Mouse (Mus musculus) adrenal gland, postnatal 25 days (tissue): Measurements from ENCODE around the gene Mecom. TPM values are rescaled to one million over a fixed set of nuclear protein-coding genes. Genes with fewer than 3 reads are reported as not detected.

Experiments used
- DNase-seq: peaks from one replicate; pipeline ENCODE4 v3.0.0; 2021; ENCODE audit warnings: mixed read lengths
- total RNA-seq: library from RNA; stranded (reverse); gene quantifications from 2 replicates; pipeline ENCODE4 v1.2.3, GENCODE M21; 2021

Mecom gene
- total RNA-seq, 1 experiment from 2014 or later = 4.1 TPM

DNA sequence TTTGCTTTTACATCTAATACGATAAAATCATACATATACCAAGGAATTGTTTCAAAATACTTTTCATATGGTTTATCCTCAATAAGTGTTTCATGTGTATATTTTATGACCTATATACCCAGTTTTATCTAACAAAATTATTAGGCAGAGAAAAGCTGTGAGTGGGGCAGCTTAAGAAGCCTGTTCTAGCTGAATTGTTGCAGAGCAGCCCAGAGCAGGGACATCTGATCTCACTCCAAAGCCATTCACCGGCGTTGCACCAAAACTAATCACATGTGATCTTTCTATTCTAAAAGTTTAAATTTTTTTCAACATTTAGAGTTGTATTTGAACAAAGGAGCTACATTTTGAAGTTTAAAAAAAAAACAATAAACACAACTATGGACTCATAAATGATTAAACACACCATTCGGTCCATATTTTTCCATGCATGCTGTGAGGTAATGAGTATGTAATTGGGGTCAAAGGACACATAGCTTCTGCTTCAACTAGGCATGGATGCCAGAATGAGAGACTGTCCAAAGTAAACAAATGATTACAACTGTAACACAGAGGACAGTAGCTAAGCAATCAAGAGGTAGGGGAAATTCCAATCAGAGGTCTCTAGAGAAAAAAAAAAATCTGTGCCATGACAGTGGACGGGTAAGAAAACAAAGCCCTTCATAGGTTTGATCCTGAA is 64.7 kb downstream of the Mecom start:
- DNase-seq = no peak

DNA sequence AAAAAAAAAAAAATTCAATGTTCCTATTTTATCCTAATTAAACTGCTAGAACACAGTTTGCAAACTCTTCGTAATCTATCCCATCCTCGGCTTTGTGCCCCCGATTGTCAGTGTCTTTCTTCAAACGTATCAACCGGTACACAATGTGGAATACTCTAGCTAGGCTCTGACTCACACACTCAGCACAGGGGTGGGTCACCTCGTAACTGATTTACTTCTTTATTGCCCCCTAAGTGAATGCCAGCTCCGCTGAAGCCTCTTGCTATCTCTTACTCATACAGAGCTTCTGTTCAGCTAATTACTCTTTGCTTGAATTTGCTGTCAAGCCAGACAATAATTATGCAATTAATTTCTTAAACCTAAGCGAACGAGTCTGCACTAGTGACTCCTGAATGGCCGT is 66.1 kb downstream of the Mecom start:
- no peak for DNase-seq

DNA sequence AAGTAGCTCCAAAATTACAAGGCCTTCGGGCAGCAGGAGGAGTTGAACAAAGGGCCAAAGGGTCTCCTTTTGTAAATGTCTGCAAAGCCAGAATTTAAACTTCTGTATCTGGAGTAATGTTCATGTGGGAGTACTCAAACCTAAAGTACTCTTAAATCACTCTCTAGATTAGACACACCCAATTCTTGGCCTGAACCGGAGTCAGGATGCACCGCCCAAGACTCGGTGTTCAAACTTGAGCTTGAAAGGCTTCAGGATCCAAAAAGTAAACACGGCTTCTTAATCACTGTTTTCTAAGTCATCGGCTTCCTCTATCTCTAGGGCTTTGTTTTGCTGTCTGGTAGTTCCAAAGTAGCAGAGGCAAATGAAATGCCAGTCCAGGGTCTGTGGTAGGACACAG is 67.3 kb downstream of the Mecom start:
- no peak for DNase-seq

DNA sequence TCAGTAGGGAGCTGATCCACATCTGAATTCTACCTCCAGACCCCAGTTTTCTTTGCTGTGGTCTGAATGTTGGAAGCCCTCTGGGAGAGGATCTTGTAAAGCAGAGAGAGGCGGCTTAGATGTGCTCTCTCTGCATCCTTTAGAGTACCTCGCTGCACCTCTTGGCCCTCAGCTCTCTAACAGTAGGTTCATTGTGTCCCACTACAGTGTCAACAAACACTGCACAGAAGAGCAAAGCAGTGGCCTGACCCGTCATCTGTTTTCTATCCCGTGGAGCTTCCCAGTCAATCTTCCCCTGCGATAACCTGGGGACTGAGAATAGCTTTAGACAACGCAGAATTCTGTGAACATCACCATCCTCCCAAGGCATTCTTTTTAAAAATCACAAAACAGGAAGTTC is 69.6 kb downstream of the Mecom start:
- DNase-seq = no peak

DNA sequence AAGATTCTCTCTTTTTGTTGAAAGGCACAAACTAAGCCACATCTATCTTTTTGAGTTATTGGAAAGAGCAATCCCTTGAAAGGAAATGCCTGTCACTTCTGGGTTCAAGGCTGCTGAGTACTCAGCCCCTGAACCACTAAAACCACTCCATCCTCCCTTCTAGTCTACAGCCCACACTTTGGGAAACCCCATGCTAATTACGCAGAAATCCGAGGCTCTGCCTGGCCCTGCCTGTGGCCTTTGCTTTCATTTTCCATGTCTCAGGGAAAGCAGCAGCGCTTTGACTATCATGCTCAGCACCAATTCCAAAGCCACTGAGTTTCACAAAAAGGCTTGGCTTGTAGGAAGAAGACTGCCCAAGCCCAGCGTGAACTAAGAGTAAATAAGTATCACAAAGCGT is 70.8 kb downstream of the Mecom start:
- no peak for DNase-seq

DNA sequence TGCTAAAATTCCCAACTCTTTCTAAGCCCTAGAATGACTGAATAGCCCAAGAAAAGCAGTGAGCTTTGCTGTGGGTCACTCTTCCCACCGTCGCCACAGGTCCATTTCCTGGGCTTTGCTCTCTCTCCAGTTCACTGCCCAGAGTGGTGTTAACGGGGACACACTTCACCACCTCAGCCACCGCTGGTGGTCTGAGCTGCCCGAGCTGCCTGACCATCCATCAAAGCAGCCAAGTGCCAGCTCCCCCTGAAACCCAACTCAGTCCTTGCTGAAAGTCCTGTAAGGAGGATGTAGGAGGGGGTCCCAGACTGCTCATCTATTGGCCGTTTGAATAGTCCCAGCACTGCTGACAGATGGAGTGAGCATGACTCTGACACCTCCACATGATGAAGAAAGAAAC is 72.2 kb downstream of the Mecom start:
- no peak for DNase-seq

DNA sequence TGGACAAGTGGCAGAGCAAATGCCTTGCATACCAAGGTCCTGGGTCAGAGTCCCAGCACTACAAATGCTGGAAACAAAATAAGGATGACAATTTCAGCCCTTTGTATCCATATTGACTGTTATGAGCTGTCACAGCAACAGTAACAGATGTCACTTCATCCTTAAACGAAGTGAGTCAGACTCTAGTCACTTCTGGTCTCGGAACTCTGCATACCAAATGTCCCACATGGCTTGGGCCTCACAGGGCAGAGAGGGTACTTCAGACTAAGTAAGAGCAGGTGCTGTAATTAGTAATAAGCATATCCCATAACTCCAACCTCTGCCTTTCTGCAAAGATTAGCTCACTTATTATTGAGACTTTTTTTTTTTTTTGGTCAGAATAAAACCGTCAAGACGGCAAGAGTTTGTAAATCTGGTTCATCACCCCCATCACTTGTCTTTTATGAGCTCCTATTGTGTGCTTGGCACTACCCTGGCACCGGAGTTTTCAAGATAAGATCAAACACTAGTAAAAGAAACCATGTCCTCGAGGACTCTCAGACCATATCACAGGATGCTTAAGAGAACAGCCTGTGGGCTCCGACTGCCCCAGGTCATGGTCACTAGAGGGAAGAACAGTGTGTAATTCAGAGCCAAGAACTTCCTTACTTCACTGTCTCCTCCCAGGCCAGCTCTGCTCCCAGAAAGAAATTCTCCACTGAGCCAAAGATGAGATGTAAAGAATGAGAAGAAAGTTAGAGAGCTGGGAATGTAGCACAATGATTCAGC is 79.6 kb downstream of the Mecom start:
- no peak for DNase-seq

DNA sequence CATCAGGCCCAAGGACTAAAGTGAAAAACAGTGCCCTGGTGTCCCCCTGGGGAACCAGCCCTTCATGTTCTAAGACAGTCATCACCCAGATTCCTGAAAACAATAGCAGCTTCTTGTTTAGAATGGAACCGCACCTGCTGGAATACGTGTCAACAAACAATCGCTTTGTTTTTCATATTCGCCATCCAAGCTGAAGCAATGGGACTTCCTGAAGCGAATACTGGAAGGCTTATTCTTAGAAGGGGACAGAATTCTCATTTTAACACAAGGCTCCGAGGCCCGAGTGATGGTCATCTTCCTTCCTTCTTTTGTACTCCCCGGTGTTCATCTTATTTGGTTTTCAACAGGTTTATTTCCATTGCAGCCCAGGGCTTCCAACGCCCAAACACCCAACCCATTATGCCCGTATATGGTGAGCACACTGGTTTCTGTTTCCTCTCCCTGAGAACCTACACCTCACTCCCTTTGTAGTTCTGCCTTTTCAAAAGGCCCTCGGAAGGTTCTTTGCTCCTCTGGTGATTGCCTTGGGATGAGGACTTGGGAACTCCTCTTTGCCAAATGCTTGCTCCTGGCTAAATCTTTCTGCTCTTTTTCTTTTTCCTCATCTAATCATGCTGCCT is 81.7 kb downstream of the Mecom start:
- no peak for DNase-seq

DNA sequence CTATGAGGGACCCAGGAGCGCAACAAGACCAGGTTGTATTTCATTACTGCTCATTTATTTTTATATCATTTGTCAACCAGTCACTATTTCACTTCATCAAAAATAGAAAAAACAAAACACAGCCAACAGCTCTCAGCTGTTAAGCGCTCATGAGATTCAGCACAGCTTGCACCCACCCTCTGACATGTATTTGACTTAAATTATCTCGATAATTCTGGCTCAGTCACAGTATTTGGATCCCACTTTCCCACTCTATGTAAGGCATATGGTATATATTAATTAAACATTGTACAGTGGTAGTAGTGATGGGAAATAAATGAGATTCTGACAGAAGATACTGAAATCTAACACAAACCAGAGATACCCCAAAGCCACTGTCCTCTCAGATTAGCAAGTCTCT is 83.3 kb downstream of the Mecom start:
- DNase-seq = no peak

DNA sequence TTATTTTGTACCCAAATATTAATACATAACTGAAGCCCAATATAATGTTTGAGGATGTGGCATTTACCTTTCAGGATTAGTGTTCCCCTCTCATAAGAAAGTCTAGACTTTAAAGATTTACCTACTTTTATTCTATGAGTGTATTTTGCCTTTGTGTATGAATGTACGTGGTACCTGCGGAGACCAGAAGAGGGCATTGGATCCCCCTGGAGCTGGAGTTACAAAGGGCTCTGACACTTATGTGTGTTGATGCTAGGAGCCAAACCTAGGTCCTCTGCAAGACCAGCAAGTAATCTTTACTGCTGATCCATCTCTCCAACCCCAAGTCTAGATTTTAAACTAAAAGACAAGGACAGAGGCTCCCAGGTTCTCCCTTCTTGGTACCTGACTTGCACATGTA is 86.0 kb downstream of the Mecom start:
- DNase-seq = no peak

DNA sequence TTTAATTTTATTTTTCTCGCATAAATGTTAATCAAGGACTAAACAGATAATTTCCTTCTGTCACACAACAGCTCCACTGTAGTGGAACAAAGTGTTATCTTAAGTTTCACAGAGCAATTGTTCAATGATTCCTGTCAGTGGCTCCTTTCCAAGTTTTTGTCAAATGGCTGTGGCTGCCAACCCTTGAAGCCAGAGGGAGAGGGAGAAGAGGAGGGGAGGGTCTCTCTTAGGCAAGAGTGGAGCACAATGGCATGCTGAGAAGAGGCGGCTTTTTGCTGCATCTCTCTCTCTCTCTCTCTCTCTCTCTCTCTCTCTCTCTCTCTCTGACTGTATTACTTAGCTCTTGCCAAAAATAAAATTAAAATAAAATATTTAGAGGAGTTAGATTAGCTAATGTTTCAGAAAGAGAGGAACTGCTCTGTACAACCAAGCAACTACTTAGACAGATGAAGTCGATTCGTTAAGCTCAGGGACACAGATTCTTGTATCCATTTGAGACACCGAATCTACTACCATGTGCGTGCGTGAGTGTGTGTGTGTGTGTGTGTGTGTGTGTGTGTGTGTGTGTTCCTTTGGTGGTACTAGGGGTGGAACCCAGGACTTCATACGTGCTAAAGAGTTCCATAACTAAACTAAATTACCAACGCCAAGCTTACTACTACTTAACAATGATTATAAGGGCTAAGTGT is 86.8 kb downstream of the Mecom start:
- no peak for DNase-seq

DNA sequence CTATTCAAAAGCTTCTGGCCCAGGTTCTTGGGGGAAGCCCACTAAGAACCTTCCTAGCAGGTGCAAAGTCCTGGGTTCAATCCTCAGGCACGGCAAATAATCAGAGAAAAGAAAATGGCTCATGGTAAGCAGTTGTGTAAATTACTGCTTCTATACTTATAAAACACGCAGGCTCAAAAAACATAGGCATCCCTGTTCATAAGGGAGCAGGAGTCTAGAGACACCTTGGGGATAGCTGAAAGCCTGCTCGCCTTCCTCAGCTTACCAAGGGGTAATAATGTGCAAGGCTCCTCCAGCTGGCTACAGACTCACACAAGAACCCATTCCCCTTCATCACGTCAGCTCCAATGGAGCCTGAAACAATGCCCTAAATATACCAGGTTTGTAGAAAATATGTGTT is 88.2 kb downstream of the Mecom start:
- no peak for DNase-seq

DNA sequence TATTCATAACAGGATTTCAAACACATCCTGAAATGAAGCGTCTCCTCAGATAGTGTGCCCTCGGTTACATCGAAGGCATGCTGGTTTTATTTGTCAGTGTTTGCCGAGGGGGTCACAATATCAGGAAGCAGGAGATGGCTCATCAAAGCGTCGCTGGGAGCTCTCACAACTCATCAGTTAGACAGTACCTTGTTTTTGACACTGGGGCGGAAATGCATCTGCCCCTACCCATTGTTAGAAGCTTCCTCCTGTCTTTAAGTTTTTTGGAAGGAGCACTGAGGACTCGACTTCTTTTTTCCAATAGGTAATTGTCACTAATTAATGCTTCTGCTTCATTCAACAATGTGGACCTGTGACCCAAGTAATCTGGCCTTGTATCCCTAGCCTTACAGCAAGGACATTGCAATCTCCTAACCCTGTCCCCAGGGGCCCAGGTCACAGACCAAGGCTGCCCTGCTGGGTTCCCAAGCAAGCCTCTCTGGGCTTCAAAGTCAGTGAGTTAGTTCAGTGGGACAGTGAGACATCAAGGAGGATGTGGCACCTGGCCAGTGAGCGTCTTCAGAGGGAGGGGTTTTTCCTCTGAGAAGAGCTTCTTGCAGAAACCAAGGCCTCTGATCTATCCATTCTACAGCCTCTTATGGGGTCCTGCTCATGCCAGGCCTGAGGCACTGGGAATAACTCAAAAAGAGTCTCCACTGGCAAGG is 89.7 kb downstream of the Mecom start:
- DNase-seq = peak; percentile 10

DNA sequence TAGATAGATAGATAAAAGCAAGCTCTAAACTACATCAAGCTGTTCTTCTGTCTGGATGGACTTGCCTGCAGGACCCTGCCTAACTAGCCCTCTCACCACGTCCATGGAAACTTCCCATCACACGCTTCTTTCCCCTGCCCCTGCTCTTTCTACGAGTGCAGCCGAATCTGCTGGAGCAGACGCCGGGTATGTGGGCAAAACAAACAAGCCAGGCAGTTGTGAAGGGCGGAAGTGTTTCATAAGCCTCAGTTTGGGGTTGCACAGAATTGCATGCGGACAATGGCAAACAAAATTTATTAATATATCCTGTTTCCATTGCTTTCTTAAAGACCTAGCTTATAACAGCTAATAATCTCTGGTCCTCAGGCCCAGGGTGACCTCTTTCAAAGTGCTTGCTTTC is 91.9 kb downstream of the Mecom start:
- DNase-seq = no peak

DNA sequence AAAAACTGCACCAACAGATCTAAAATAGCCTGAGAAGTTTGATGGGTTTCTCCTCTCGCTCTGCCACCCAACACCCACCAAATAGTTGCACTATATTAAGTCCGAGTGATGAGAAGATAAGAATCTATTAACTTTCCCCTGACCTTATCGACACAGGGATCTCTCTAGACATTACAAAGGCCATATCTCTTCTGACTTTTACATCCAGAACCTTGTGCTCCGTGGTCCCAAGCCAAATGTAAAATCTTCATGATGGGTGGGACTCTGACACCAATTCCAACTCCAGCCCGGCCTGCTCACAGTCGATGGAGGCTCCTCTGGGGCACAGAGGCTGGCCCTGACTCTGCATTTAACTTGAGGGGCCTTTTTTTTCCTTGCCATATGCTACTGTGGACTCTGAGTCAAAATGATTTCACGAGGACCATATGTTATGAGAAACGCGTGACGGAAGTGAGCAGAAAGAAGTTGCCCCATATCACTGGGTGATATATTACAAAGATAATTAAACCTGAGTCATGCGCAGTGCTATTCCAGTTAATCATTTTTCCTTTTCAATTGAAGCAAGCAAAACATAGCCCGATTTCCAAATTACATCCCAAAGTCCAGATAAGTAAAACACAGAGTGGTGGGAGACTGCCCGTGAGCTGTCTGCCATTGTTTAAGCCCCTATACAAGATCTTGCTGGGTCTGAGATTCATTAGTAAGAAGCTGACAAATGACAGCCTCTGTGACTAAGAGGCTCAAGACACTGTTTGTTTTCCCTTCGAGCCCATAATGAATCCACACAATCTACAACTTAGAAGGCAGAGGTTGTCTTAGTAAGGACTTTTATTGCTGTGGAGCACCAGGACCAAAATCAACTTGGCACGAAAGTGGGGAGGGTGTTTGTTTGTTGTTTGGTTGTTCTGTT is 94.0 kb downstream of the Mecom start:
- DNase-seq = no peak

DNA sequence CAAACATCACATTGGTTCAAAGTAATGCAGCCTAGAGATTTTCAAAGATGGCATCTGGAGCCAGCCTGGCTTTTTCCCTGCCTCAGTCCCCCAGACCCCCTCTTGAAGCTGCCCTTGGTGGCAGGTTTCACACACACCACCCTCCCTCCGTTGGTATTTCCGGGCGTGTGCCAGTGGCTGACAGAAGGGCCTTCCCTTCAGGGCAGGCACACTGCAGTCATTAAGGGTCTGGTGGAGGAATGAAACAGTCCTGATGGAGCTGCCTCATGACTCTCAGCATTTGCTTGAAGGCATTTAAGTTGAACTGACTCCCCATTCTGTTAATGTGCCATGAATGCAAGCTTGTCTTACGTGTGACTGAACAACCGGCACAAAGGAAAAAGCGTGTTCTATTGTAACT is 94.8 kb downstream of the Mecom start:
- DNase-seq = no peak

DNA sequence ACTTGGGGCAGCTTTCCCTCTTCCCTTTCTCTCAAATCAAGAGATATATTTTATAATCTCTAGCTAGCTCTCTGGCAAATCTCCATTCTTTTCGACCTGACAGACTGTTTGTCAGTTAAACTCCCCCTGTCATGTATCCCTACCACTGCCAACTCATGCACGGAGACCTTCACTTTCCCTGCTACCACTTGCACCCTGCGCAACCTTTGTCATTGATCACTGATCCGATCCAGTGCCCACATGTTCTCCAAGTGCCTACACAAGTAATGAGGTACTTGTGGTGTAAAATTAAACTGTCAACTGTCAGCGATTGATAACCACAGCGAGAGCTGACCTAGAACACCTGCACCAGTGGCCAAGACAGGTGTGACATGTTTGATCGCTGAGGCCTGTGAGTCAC is 95.3 kb downstream of the Mecom start:
- no peak for DNase-seq

DNA sequence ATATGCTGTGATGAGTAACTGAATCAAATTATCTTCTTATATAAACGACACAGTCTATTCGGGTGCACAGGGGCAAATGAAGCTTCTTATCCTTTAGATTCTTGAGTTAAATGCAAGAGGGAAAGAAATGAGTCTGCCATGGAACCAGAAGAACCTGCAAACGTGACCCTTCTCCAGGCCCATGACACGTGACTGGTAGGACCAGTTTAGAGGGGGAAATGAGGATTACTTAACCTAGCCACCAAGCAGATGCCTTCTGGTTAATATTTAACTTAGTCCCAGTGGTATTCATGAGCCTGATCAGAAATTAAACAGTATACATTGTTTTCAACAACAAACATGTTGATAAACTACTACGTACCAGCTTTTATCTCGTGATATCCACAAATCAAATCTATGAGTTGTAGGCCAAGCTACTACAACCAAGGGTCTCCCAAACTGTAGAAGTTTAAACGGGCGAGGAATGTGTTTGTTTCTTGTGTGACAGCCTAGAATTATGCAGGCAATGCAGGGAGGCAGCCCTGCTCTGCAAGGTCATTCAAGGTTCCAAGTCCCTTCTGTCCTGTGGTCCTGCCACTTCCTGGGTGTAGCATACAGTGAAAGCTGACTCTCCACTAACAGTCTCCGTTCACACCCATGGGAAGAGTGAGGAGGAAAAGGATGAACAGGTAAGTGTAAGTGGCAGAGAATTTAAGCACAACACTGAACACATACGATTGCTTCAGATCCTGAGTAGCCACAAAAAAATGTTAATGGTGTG is 97.4 kb downstream of the Mecom start:
- DNase-seq = no peak

DNA sequence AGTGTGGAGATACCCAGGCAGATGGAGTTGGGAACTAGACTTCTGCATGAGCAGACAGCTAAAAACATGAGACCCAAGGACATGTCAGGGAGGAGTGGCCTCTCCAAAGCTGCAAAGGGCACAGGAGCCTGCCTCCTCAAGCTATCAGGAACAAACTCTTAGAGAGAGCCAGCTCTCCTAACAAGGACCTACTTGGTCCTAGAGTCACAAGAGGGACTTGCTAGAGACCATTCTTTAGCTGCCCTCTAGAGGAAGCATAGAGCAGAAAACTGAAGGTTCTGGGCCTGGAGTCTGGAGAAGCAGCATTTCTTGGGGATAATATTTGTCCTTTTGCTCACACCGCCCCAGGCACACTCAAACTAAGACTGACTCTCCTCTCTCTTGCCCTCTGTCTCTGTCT is 99.2 kb downstream of the Mecom start:
- no peak for DNase-seq

DNA sequence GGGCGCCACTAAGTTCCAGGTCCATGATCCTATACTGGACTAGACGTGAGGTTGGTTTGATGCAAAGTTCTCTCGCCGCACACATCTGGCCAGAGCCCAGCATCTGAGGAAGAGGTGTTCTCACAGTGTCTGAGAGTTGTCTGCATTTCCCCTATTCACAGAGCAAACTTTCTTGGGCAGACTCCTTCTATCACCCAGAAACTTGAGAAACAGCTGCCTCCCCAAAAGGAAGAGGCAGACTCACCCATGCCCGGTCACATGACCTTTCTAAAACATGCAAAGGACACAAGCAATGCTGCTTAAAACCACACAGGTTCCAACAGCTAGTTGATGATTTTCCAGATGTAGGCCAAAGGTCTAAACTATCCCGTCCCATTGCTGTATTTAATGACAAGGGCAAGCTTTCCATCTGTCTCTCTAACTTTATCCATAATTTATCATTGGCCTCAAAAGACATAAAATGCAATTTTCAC is 101.8 kb downstream of the Mecom start:
- no peak for DNase-seq
